Mouse (Mus musculus) lung, adult 2 months (tissue): ENCODE measurements around the gene Pnpla3. TPM values are rescaled to one million over a fixed set of nuclear protein-coding genes. Genes with fewer than 3 reads are reported as not detected.

Experiments
- DNase-seq: peaks from one replicate; pipeline ENCODE4 v3.0.0; 2022
- H3K4me1 ChIP-seq: fragments of 200-500 bp; 2 replicates; pipeline ENCODE4 v1.6.1; 2011; ENCODE audit warnings: low read length; ENCODE audit not compliant: control insufficient read depth, insufficient read depth
- H3K4me3 ChIP-seq: fragments of 200-500 bp; replicated peaks from 2 replicates; pipeline ENCODE3; 2011; ENCODE audit warnings: low read depth, mild to moderate bottlenecking, control low read depth, low read length; ENCODE audit errors: extremely low read depth
- CTCF ChIP-seq: fragments of 200-500 bp; IDR thresholded peaks from 2 replicates; pipeline ENCODE4 v1.5.1; 2011; ENCODE audit warnings: mild to moderate bottlenecking, low read length, control low read depth; ENCODE audit not compliant: insufficient read depth
- POLR2A ChIP-seq: fragments of 200-500 bp; IDR thresholded peaks from 2 replicates; pipeline ENCODE4 v1.6.1; 2011; ENCODE audit warnings: low read depth, mild to moderate bottlenecking, control low read depth, low read length, borderline replicate concordance; ENCODE audit errors: extremely low read depth
- WGBS: fragments of 180-500 bp; shearing (Covaris S2); methylation state at CpG from one replicate; pipeline ENCODE4 v1.1.7; 2018; 5-methylcytosine and 5-hydroxymethylcytosine counted together
- polyA plus RNA-seq: library from polyadenylated mRNA; depleted of rRNA; stranded (reverse); fragments of >200 nt; gene quantifications from 2 replicates; pipeline ENCODE4 v1.2.3, GENCODE M21; 2012; rRNA removed

Gene Pnpla3
- polyA plus RNA-seq, 1 experiment, result 33.9 TPM

- DNase-seq, result no peak
- Histone ChIP-seq H3K4me1 (no peaks in the 10 kb centered on the region), H3K4me3 (no peak overlapping the region)
- WGBS, result 50% methylated on average over 10 of the region's 10 CpGs
- TF ChIP-seq POLR2A (no peak), CTCF (no peak)
These were observed 57.1 kb downstream of the Pnpla3 start for GRCm38 (mm10) chr15:84224779-84225178.

GRCm38 (mm10) chr15:84226918-84227317 lies 59.3 kb downstream of the Pnpla3 start:
- TF ChIP-seq POLR2A (no peak), CTCF (no peak)
- Histone ChIP-seq H3K4me1 (no peaks in the 10 kb centered on the region), H3K4me3 (no peak overlapping the region)
- 82% methylated on average over 15 of the region's 15 CpGs for WGBS
- DNase-seq, result no peak

- 15% methylated on average over 5 of the region's 5 CpGs for WGBS
- TF ChIP-seq CTCF (no peak), POLR2A (no peak)
- DNase-seq, result no peak
- no peak overlapping the region for H3K4me3 ChIP-seq
- peaks cover 2% of the 10 kb centered on the region; the same call in 1 of the 2 replicates for H3K4me1 ChIP-seq
These were observed 63.0 kb downstream of the Pnpla3 start for GRCm38 (mm10) chr15:84230661-84231060.

GRCm38 (mm10) chr15:84231113-84231712 lies 63.6 kb downstream of the Pnpla3 start:
- TF ChIP-seq POLR2A (peak; percentile 37; the same call in 1 of the 2 replicates), CTCF (no peak)
- Histone ChIP-seq H3K4me1 (peaks cover 4% of the 10 kb centered on the region; the same call in 1 of the 2 replicates), H3K4me3 (peak overlapping the region; percentile 99)
- WGBS, result 9% methylated on average over 16 of the region's 16 CpGs
- peak; percentile 30 for DNase-seq

- WGBS, result 2% methylated on average over 53 of the region's 53 CpGs
- Histone ChIP-seq H3K4me3 (peak within 1 kb of the TSS; percentile 99), H3K4me1 (peaks cover 4% of the 10 kb centered on the region; the same call in 1 of the 2 replicates)
- TF ChIP-seq POLR2A (peak; percentile 57; the same call in 1 of the 2 replicates), CTCF (no peak)
- DNase-seq, result peak; percentile 59
These were observed 64.3 kb downstream of the Pnpla3 start, which contains the start of gene Parvb for GRCm38 (mm10) chr15:84231721-84232561. Gene Parvb, plus strand, starts transcription at chr15:84232043.

GRCm38 (mm10) chr15:84232609-84233008 lies 65.0 kb downstream of the Pnpla3 start:
- Histone ChIP-seq H3K4me3 (peak overlapping the region; percentile 99), H3K4me1 (peaks cover 4% of the 10 kb centered on the region; the same call in 1 of the 2 replicates)
- WGBS, result 27% methylated on average over 8 of the region's 8 CpGs
- DNase-seq, result no peak
- TF ChIP-seq POLR2A (no peak), CTCF (no peak)

GRCm38 (mm10) chr15:84234794-84235581 lies 67.4 kb downstream of the Pnpla3 start:
- H3K4me1 ChIP-seq, result peaks cover 11% of the 10 kb centered on the region
- TF ChIP-seq CTCF (peak; percentile 8; the same call in 1 of the 2 replicates), POLR2A (0 out of 2 replicates have a peak, but pooled peaks have one; percentile 13)
- DNase-seq, result no peak
- WGBS, result 68% methylated on average over 7 of the region's 7 CpGs
- no peak overlapping the region for H3K4me3 ChIP-seq

GRCm38 (mm10) chr15:84235646-84236045 lies 68.0 kb downstream of the Pnpla3 start:
- TF ChIP-seq POLR2A, result 0 out of 2 replicates have a peak, but pooled peaks have one; percentile 8
- TF ChIP-seq CTCF, result no peak
- 49% methylated on average over 7 of the region's 7 CpGs for whole genome bisulfite sequencing
- Histone ChIP-seq H3K4me3 (no peak overlapping the region), H3K4me1 (peaks cover 11% of the 10 kb centered on the region)
- DNase-seq, result peak; percentile 41

Other genes starting within 250 kb of the Pnpla3 start
- 1.6 and 2.2 TPM in 2 replicates for gene Efcab6, start 102.5 kb upstream of the Pnpla3 start, polyA plus RNA-seq
- gene Sult4a1, start 62.1 kb upstream of the Pnpla3 start, polyA plus RNA-seq, result 0.46 and 0.69 TPM in 2 replicates
- gene Pnpla5, start 44.7 kb upstream of the Pnpla3 start, polyA plus RNA-seq, result 1.0 and 1.2 TPM in 2 replicates
- gene Samm50, start 24.4 kb downstream of the Pnpla3 start, polyA plus RNA-seq, result 7.2 and 12.4 TPM in 2 replicates
- gene Parvb, start 64.2 kb downstream of the Pnpla3 start, polyA plus RNA-seq, result 39.3 and 47.5 TPM in 2 replicates
- gene Parvg, start 156.2 kb downstream of the Pnpla3 start, polyA plus RNA-seq, result 8.6 and 10.7 TPM in 2 replicates